Comparison of ENCODE assay signal across 8 mouse cellular contexts in the genomic region with DNA sequence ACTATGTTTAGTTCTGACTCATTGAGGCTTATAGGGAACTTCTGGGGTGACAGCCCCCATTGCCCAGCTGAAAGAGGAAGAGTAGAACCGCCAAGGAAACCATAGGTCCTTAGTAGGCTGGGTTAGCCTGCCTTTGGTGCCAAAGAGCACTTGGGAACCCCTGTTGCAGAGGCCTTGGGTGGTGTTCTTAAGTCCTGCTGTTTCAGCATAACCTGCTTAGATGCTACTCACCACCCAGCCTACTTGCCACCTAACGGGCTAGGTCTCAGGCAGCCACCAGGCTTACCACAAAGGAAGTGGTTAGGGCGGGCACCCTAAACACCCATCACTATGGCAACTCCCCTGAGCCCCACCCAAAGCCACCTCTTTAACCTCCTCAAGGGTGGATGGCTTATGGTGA. TPM values are rescaled to one million over a fixed set of nuclear protein-coding genes. Genes with fewer than 3 reads are reported as not detected.
DNase-seq lines count a peak whose midpoint lies in the region; ATAC-seq and TF ChIP-seq lines count a peak whose summit lies in the region.

No protein-coding gene starts in this region.

- peak overlapping the region; percentile 63 for H3K4me3 ChIP-seq in forebrain, embryonic 16.5 days (replicated peaks; ENCODE audit: low read length)
- H3K4me3 ChIP-seq in limb, embryonic 14.5 days (replicated peaks; ENCODE audit: low read length): peak overlapping the region; percentile 55
- peak overlapping the region; percentile 57 for H3K4me3 ChIP-seq in midbrain, embryonic 15.5 days

- 53% methylated on average over 3 of the region's 3 CpGs for WGBS in forebrain, embryonic 16.5 days
- WGBS in limb, embryonic 14.5 days: 69% methylated on average over 3 of the region's 3 CpGs
- 53% methylated on average over 3 of the region's 3 CpGs for WGBS in midbrain, embryonic 15.5 days

- no peak for TF ChIP-seq POLR2A in limb, embryonic 14.5 days (IDR thresholded peaks at IDR 0.05; ENCODE audit: borderline replicate concordance, extremely low read depth, insufficient read depth, insufficient read length)

- H3K9me3 ChIP-seq in forebrain, embryonic 16.5 days (ENCODE audit: control insufficient read depth, low read length): no peaks in the 10 kb centered on the region
- no peaks in the 10 kb centered on the region for H3K9me3 ChIP-seq in limb, embryonic 14.5 days (ENCODE audit: control insufficient read depth, low read length)
- H3K9me3 ChIP-seq in midbrain, embryonic 15.5 days: no peaks in the 10 kb centered on the region

- peak; percentile 71 for DNase-seq in 3134 (ENCODE audit: extremely low read depth, insufficient read length, low spot score)
- DNase-seq in MEL-GATA-1-ER (ENCODE audit: extremely low read depth, low read depth): peak; percentile 95
- DNase-seq in limb, embryonic 14.5 days (ENCODE audit: low spot score): no peak
- DNase-seq in thymus, postnatal 25 days: peak; percentile 80
- DNase-seq in layer of hippocampus, adult 11-12 months (ENCODE audit: low spot score): no peak
- no peak for DNase-seq in cerebellum, adult 8-10 months

- no peak overlapping the region; the same call in 1 of the 2 replicates for H3K27ac ChIP-seq in forebrain, embryonic 16.5 days (ENCODE audit: low read length)
- no peak overlapping the region for H3K27ac ChIP-seq in limb, embryonic 14.5 days (replicated peaks; ENCODE audit: low read depth, low read length)
- no peak overlapping the region for H3K27ac ChIP-seq in midbrain, embryonic 15.5 days

- peak overlapping the region; percentile 76 for H3K4me2 ChIP-seq in forebrain, embryonic 16.5 days (ENCODE audit: low read length)
- peak overlapping the region; percentile 60 for H3K4me2 ChIP-seq in limb, embryonic 14.5 days (replicated peaks; ENCODE audit: low read depth, low read length, severe bottlenecking)
- H3K4me2 ChIP-seq in midbrain, embryonic 15.5 days: peak overlapping the region; percentile 57

- H3K4me1 ChIP-seq in forebrain, embryonic 16.5 days (replicated peaks; ENCODE audit: control insufficient read depth, insufficient read depth, low read length): peaks cover 16% of the 10 kb centered on the region
- no peaks in the 10 kb centered on the region for H3K4me1 ChIP-seq in limb, embryonic 14.5 days (ENCODE audit: control insufficient read depth, insufficient read depth, low read length)
- H3K4me1 ChIP-seq in midbrain, embryonic 15.5 days: peaks cover 16% of the 10 kb centered on the region

- H3K27me3 ChIP-seq in forebrain, embryonic 16.5 days (replicated peaks; ENCODE audit: control insufficient read depth, insufficient read depth, low read length): no peaks in the 10 kb centered on the region
- no peaks in the 10 kb centered on the region for H3K27me3 ChIP-seq in limb, embryonic 14.5 days (ENCODE audit: control insufficient read depth, insufficient read depth, low read length)
- H3K27me3 ChIP-seq in midbrain, embryonic 15.5 days (replicated peaks): no peaks in the 10 kb centered on the region

- peak overlapping the region; percentile 73; the same call in 1 of the 2 replicates for H3K9ac ChIP-seq in forebrain, embryonic 16.5 days (replicated peaks; ENCODE audit: low read depth, low read length)
- H3K9ac ChIP-seq in limb, embryonic 14.5 days (ENCODE audit: low read depth, low read length, severe bottlenecking): peak overlapping the region; percentile 25; the same call in 1 of the 2 replicates
- H3K9ac ChIP-seq in midbrain, embryonic 15.5 days: peak overlapping the region; percentile 58; the same call in 1 of the 2 replicates

- 0 out of 2 replicates have a peak, but pooled peaks cover 7% of the 10 kb centered on the region for H3K36me3 ChIP-seq in forebrain, embryonic 16.5 days (ENCODE audit: control insufficient read depth, insufficient read depth)
- H3K36me3 ChIP-seq in limb, embryonic 14.5 days (ENCODE audit: control insufficient read depth, insufficient read depth, low read length): peaks cover 48% of the 10 kb centered on the region
- H3K36me3 ChIP-seq in midbrain, embryonic 15.5 days (replicated peaks): peaks cover 18% of the 10 kb centered on the region; the same call in 1 of the 2 replicates

- no peak for ATAC-seq in forebrain, embryonic 16.5 days
- ATAC-seq in limb, embryonic 14.5 days (ENCODE audit: low FRiP score, low read depth): no peak
- no peak for ATAC-seq in midbrain, embryonic 15.5 days (replicated peaks)

RNA-seq across cellular contexts. Expression of a gene that starts 5.8 kb away (rescaled TPM):
- polyA plus RNA-seq in forebrain, embryonic 16.5 days (2015; fragmentation: Nextera tagmentation; extraction: Ambion mirVana): 126 and 133 TPM in 2 replicates
- polyA plus RNA-seq in limb, embryonic 14.5 days (2012; rRNA removed): 573 and 611 TPM in 2 replicates
- polyA plus RNA-seq in limb, embryonic 14.5 days (2014; fragmentation: Nextera tagmentation; extraction: Ambion mirVana): 335 and 363 TPM in 2 replicates
- 92.6 and 96.4 TPM in 2 replicates for polyA plus RNA-seq in midbrain, embryonic 15.5 days (2015; fragmentation: Nextera tagmentation; extraction: Ambion mirVana)

RNA-seq across cellular contexts. Expression of a gene that starts 10.7 kb away (rescaled TPM):
- 13.7 and 17.9 TPM in 2 replicates for polyA plus RNA-seq in forebrain, embryonic 16.5 days (2015; fragmentation: Nextera tagmentation; extraction: Ambion mirVana)
- 107 and 143 TPM in 2 replicates for polyA plus RNA-seq in limb, embryonic 14.5 days (2012; rRNA removed)
- 28.0 and 30.4 TPM in 2 replicates for polyA plus RNA-seq in limb, embryonic 14.5 days (2014; fragmentation: Nextera tagmentation; extraction: Ambion mirVana)
- 16.0 and 17.7 TPM in 2 replicates for polyA plus RNA-seq in midbrain, embryonic 15.5 days (2015; fragmentation: Nextera tagmentation; extraction: Ambion mirVana)

RNA-seq across cellular contexts. Expression of a gene that starts 26.8 kb away (rescaled TPM):
- 482 and 489 TPM in 2 replicates for polyA plus RNA-seq in forebrain, embryonic 16.5 days (2015; fragmentation: Nextera tagmentation; extraction: Ambion mirVana)
- polyA plus RNA-seq in limb, embryonic 14.5 days (2012; rRNA removed): 2,306 and 2,672 TPM in 2 replicates
- 939 and 993 TPM in 2 replicates for polyA plus RNA-seq in limb, embryonic 14.5 days (2014; fragmentation: Nextera tagmentation; extraction: Ambion mirVana)
- 402 and 414 TPM in 2 replicates for polyA plus RNA-seq in midbrain, embryonic 15.5 days (2015; fragmentation: Nextera tagmentation; extraction: Ambion mirVana)

RNA-seq across cellular contexts. Expression of a gene that starts 37.9 kb away (rescaled TPM):
- 96.3 and 104 TPM in 2 replicates for polyA plus RNA-seq in forebrain, embryonic 16.5 days (2015; fragmentation: Nextera tagmentation; extraction: Ambion mirVana)
- 99.7 and 116 TPM in 2 replicates for polyA plus RNA-seq in limb, embryonic 14.5 days (2012; rRNA removed)
- 64.0 and 70.6 TPM in 2 replicates for polyA plus RNA-seq in limb, embryonic 14.5 days (2014; fragmentation: Nextera tagmentation; extraction: Ambion mirVana)
- 86.8 and 90.3 TPM in 2 replicates for polyA plus RNA-seq in midbrain, embryonic 15.5 days (2015; fragmentation: Nextera tagmentation; extraction: Ambion mirVana)

RNA-seq across cellular contexts. Expression of a gene that starts 38.3 kb away (rescaled TPM):
- 2.8 and 3.1 TPM in 2 replicates for polyA plus RNA-seq in forebrain, embryonic 16.5 days (2015; fragmentation: Nextera tagmentation; extraction: Ambion mirVana)
- polyA plus RNA-seq in limb, embryonic 14.5 days (2012; rRNA removed): 20.2 and 24.3 TPM in 2 replicates
- 12.8 and 14.4 TPM in 2 replicates for polyA plus RNA-seq in limb, embryonic 14.5 days (2014; fragmentation: Nextera tagmentation; extraction: Ambion mirVana)
- 2.9 and 5.2 TPM in 2 replicates for polyA plus RNA-seq in midbrain, embryonic 15.5 days (2015; fragmentation: Nextera tagmentation; extraction: Ambion mirVana)

Comparison
In these comparisons a context has a peak if more than half of its experiments do, and no peak if none do; other contexts are left out.
1. DNase-seq: peak in 3134 (single experiment), MEL-GATA-1-ER (single experiment) and thymus, postnatal 25 days (single experiment); none in limb, embryonic 14.5 days (single experiment), layer of hippocampus, adult 11-12 months (single experiment) and cerebellum, adult 8-10 months (single experiment).
2. Peak in every context shown above with its lines, with median percentiles within 50 percentile points of each other: H3K4me2 ChIP-seq, H3K4me3 ChIP-seq and H3K9ac ChIP-seq.